Mouse (Mus musculus): ENCODE results near the gene Klk15. TPM values are rescaled to one million over a fixed set of nuclear protein-coding genes. Genes with fewer than 3 reads are reported as not detected.
"Not testable (repeated sequence)": the region's sequence is repeated elsewhere in the genome, so short reads cannot be mapped to it uniquely, and the experiment has no call there.

Klk15 gene
- polyA plus RNA-seq, 1 experiment from 2014 or later, result not detected

- Histone ChIP-seq H3K27ac (no peak overlapping the region), H3K36me3 (no peaks in the 10 kb centered on the region), H3K9ac (no peak overlapping the region), H3K4me3 (no peak overlapping the region), H3K4me2 (replicated peaks) (no peak overlapping the region), H3K4me1 (no peaks in the 10 kb centered on the region), H3K27me3 (no peaks in the 10 kb centered on the region), H3K9me3 (replicated peaks) (no peaks in the 10 kb centered on the region)
- no peak for ATAC-seq (ENCODE audit: low FRiP score)
- 65% methylated on average over 4 of the region's 4 CpGs for WGBS
Measured at GRCm38 (mm10) chr7:43932337-43932736, 1.2 kb upstream of the Klk15 start.

- WGBS, result 64% methylated on average over 3 of the region's 3 CpGs
- ATAC-seq (ENCODE audit: low FRiP score), result no peak
- no peak overlapping the region for H3K4me3 ChIP-seq
- H3K4me2 ChIP-seq (replicated peaks), result no peak overlapping the region
- H3K9me3 ChIP-seq (replicated peaks), result no peaks in the 10 kb centered on the region
- no peak overlapping the region for H3K9ac ChIP-seq
- H3K27ac ChIP-seq, result no peak overlapping the region
- H3K27me3 ChIP-seq, result no peaks in the 10 kb centered on the region
- no peaks in the 10 kb centered on the region for H3K4me1 ChIP-seq
- no peaks in the 10 kb centered on the region for H3K36me3 ChIP-seq
Measured at GRCm38 (mm10) chr7:43934747-43935146, 1.2 kb downstream of the Klk15 start.

GRCm38 (mm10) chr7:43936551-43936950 is 3.0 kb downstream of the Klk15 start:
- Histone ChIP-seq H3K27ac (no peak overlapping the region), H3K9ac (no peak overlapping the region), H3K4me2 (replicated peaks) (no peak overlapping the region), H3K9me3 (replicated peaks) (no peaks in the 10 kb centered on the region), H3K4me3 (no peak overlapping the region), H3K4me1 (no peaks in the 10 kb centered on the region), H3K27me3 (no peaks in the 10 kb centered on the region), H3K36me3 (no peaks in the 10 kb centered on the region)
- 86% methylated on average over 14 of the region's 14 CpGs for WGBS
- ATAC-seq (ENCODE audit: low FRiP score), result no peak

GRCm38 (mm10) chr7:43942293-43942692 is 8.8 kb downstream of the Klk15 start:
- not testable (repeated sequence) for H3K4me3 ChIP-seq; H3K9me3 ChIP-seq (replicated peaks); H3K36me3 ChIP-seq; H3K4me2 ChIP-seq (replicated peaks); H3K27ac ChIP-seq; H3K9ac ChIP-seq; H3K27me3 ChIP-seq; H3K4me1 ChIP-seq; ATAC-seq (ENCODE audit: low FRiP score)
- 66% methylated on average over 3 of the region's 3 CpGs for WGBS

GRCm38 (mm10) chr7:43944727-43945264 is 11.3 kb downstream of the Klk15 start:
- H3K4me3 ChIP-seq, result no peak overlapping the region
- H3K36me3 ChIP-seq, result no peaks in the 10 kb centered on the region
- no peak overlapping the region for H3K4me2 ChIP-seq (replicated peaks)
- WGBS, result 84% methylated on average over 3 of the region's 3 CpGs
- H3K4me1 ChIP-seq, result no peaks in the 10 kb centered on the region
- H3K27ac ChIP-seq, result no peak overlapping the region
- no peak for ATAC-seq (ENCODE audit: low FRiP score)
- H3K9me3 ChIP-seq (replicated peaks), result no peaks in the 10 kb centered on the region
- H3K9ac ChIP-seq, result no peak overlapping the region
- no peaks in the 10 kb centered on the region for H3K27me3 ChIP-seq

- ATAC-seq (ENCODE audit: low FRiP score), result no peak
- H3K4me1 ChIP-seq, result no peaks in the 10 kb centered on the region
- no peak within 1 kb of the TSS for H3K27ac ChIP-seq
- no peak within 1 kb of the TSS for H3K4me3 ChIP-seq
- no peaks in the 10 kb centered on the region for H3K9me3 ChIP-seq (replicated peaks)
- WGBS, result 76% methylated on average over 2 of the region's 2 CpGs
- H3K36me3 ChIP-seq, result no peaks in the 10 kb centered on the region
- no peak within 1 kb of the TSS for H3K9ac ChIP-seq
- H3K4me2 ChIP-seq (replicated peaks), result no peak within 1 kb of the TSS
- no peaks in the 10 kb centered on the region for H3K27me3 ChIP-seq
Measured at GRCm38 (mm10) chr7:43950364-43950763, 16.8 kb downstream of the Klk15 start, which contains the start of gene Klk1b8. Klk1b8 (plus strand) TSS chr7:43950664.

- whole genome bisulfite sequencing, result 64% methylated on average over 4 of the region's 4 CpGs
- H3K27me3 ChIP-seq, result no peaks in the 10 kb centered on the region
- no peak overlapping the region for H3K27ac ChIP-seq
- no peaks in the 10 kb centered on the region for H3K9me3 ChIP-seq (replicated peaks)
- H3K4me2 ChIP-seq (replicated peaks), result no peak overlapping the region
- H3K36me3 ChIP-seq, result no peaks in the 10 kb centered on the region
- no peaks in the 10 kb centered on the region for H3K4me1 ChIP-seq
- no peak overlapping the region for H3K4me3 ChIP-seq
- no peak overlapping the region for H3K9ac ChIP-seq
- ATAC-seq (ENCODE audit: low FRiP score), result no peak
Measured at GRCm38 (mm10) chr7:43952703-43953102, 19.2 kb downstream of the Klk15 start.

- H3K9ac ChIP-seq, result no peak within 1 kb of the TSS
- 71% methylated on average over 3 of the region's 3 CpGs for WGBS
- H3K4me1 ChIP-seq, result no peaks in the 10 kb centered on the region
- no peaks in the 10 kb centered on the region for H3K9me3 ChIP-seq (replicated peaks)
- H3K4me3 ChIP-seq, result no peak within 1 kb of the TSS
- ATAC-seq (ENCODE audit: low FRiP score), result no peak
- no peak within 1 kb of the TSS for H3K27ac ChIP-seq
- H3K36me3 ChIP-seq, result no peaks in the 10 kb centered on the region
- no peaks in the 10 kb centered on the region for H3K27me3 ChIP-seq
- H3K4me2 ChIP-seq (replicated peaks), result no peak within 1 kb of the TSS
Measured at GRCm38 (mm10) chr7:43966451-43966850, 32.9 kb downstream of the Klk15 start, which contains the start of gene Klk1b1. Klk1b1 (plus strand) TSS chr7:43966751.

- no peak overlapping the region for H3K27ac ChIP-seq
- no peak overlapping the region for H3K4me3 ChIP-seq
- H3K36me3 ChIP-seq, result no peaks in the 10 kb centered on the region
- 80% methylated on average over 3 of the region's 3 CpGs for WGBS
- ATAC-seq (ENCODE audit: low FRiP score), result no peak
- H3K9me3 ChIP-seq (replicated peaks), result no peaks in the 10 kb centered on the region
- H3K27me3 ChIP-seq, result no peaks in the 10 kb centered on the region
- no peak overlapping the region for H3K9ac ChIP-seq
- no peak overlapping the region for H3K4me2 ChIP-seq (replicated peaks)
- no peaks in the 10 kb centered on the region for H3K4me1 ChIP-seq
Measured at GRCm38 (mm10) chr7:43967058-43967457, 33.5 kb downstream of the Klk15 start.

- Histone ChIP-seq H3K27me3 (no peaks in the 10 kb centered on the region), H3K4me1 (no peaks in the 10 kb centered on the region), H3K9me3 (replicated peaks) (no peaks in the 10 kb centered on the region), H3K27ac (no peak overlapping the region), H3K36me3 (no peaks in the 10 kb centered on the region), H3K4me3 (no peak overlapping the region), H3K9ac (no peak overlapping the region), H3K4me2 (replicated peaks) (no peak overlapping the region)
- no peak for ATAC-seq (ENCODE audit: low FRiP score)
- 86% methylated on average over 2 of the region's 2 CpGs for WGBS
Measured at GRCm38 (mm10) chr7:43967612-43968011, 34.1 kb downstream of the Klk15 start.

- H3K27ac ChIP-seq; H3K27me3 ChIP-seq; H3K9me3 ChIP-seq (replicated peaks); H3K4me1 ChIP-seq; H3K9ac ChIP-seq; ATAC-seq (ENCODE audit: low FRiP score); H3K36me3 ChIP-seq; H3K4me3 ChIP-seq; H3K4me2 ChIP-seq (replicated peaks): not testable (repeated sequence)
- WGBS, result 79% methylated on average over 1 of the region's 1 CpGs
Measured at GRCm38 (mm10) chr7:43975761-43976160, 42.2 kb downstream of the Klk15 start, which contains the start of gene Klk1b9. Klk1b9 (plus strand) TSS chr7:43976061.

GRCm38 (mm10) chr7:43985657-43986056 is 52.1 kb downstream of the Klk15 start:
- Histone ChIP-seq H3K4me3 (no peak overlapping the region), H3K27ac (no peak overlapping the region), H3K36me3 (no peaks in the 10 kb centered on the region), H3K4me1 (no peaks in the 10 kb centered on the region), H3K27me3 (no peaks in the 10 kb centered on the region), H3K4me2 (replicated peaks) (no peak overlapping the region), H3K9me3 (replicated peaks) (no peaks in the 10 kb centered on the region), H3K9ac (no peak overlapping the region)
- ATAC-seq (ENCODE audit: low FRiP score), result no peak

Measured in hindbrain, embryonic 12.5 days (tissue).